Mouse (Mus musculus) hindbrain, embryonic 13.5 days (tissue): ENCODE results near the gene Mrgpra2a. TPM values are rescaled to one million over a fixed set of nuclear protein-coding genes. Genes with fewer than 3 reads are reported as not detected.
"Not testable (repeated sequence)": the region's sequence is repeated elsewhere in the genome, so short reads cannot be mapped to it uniquely, and the experiment has no call there.

ENCODE experiments used
- ATAC-seq: fragments of 200-750 bp; cut with Nextera tagmentation; 2 replicates; pipeline ENCODE4 v1.8.0; 2017; ENCODE audit warnings: moderate TSS enrichment; ENCODE audit not compliant: low FRiP score
- H3K27ac ChIP-seq: fragments of 300-500 bp; sonication (generic); 2 replicates; pipeline ENCODE4 v1.5.1; 2015; ENCODE audit warnings: inconsistent platforms, mild to moderate bottlenecking, moderate library complexity
- H3K27me3 ChIP-seq: fragments of 300-500 bp; sonication (generic); 2 replicates; pipeline ENCODE4 v1.6.1; 2015; ENCODE audit warnings: mild to moderate bottlenecking, inconsistent platforms
- H3K36me3 ChIP-seq: fragments of 300-500 bp; sonication (generic); 2 replicates; pipeline ENCODE4 v1.6.1; 2015; ENCODE audit warnings: mild to moderate bottlenecking, inconsistent platforms
- H3K4me1 ChIP-seq: fragments of 300-500 bp; sonication (generic); replicated peaks from 2 replicates; pipeline ENCODE4 v1.6.1; 2015; ENCODE audit warnings: inconsistent platforms
- H3K4me2 ChIP-seq: fragments of 300-500 bp; sonication (generic); 2 replicates; pipeline ENCODE4 v1.6.1; 2015; ENCODE audit warnings: inconsistent platforms, mild to moderate bottlenecking, moderate library complexity
- H3K4me3 ChIP-seq: fragments of 300-500 bp; sonication (generic); 2 replicates; pipeline ENCODE4 v1.5.1; 2015; ENCODE audit warnings: mild to moderate bottlenecking, inconsistent platforms
- H3K9ac ChIP-seq: fragments of 300-500 bp; sonication (generic); 2 replicates; pipeline ENCODE4 v1.6.1; 2015; ENCODE audit warnings: mild to moderate bottlenecking, inconsistent platforms
- H3K9me3 ChIP-seq: fragments of 300-500 bp; sonication (generic); 2 replicates; pipeline ENCODE4 v1.6.1; 2016; ENCODE audit warnings: inconsistent platforms
- WGBS: fragments of 180-500 bp; shearing (Covaris S2); methylation state at CpG from one replicate; pipeline ENCODE4 v1.1.7; 2015; 5-methylcytosine and 5-hydroxymethylcytosine counted together
- polyA plus RNA-seq: library from polyadenylated mRNA; unstranded; fragments of >200 nt; fragmentation: Nextera tagmentation; extraction: Ambion mirVana; gene quantifications from 2 replicates; pipeline ENCODE4 v1.2.1, GENCODE M21; 2015

Mrgpra2a gene
- polyA plus RNA-seq: not detected in 2 replicates

GRCm38 (mm10) chr7:47452015-47452414, at the start of gene Mrgpra2a:
Gene Mrgpra2a (minus strand): TSS chr7:47452139.
- not testable (repeated sequence) for ATAC-seq, H3K4me2 ChIP-seq, H3K9ac ChIP-seq, H3K27me3 ChIP-seq, H3K9me3 ChIP-seq, H3K4me3 ChIP-seq, H3K4me1 ChIP-seq, H3K36me3 ChIP-seq, H3K27ac ChIP-seq
- WGBS: no CpG with 5 or more reads among the region's 1 CpGs

- H3K27ac ChIP-seq, H3K27me3 ChIP-seq, H3K9ac ChIP-seq, H3K4me2 ChIP-seq, H3K36me3 ChIP-seq, H3K4me1 ChIP-seq, H3K4me3 ChIP-seq, ATAC-seq: not testable (repeated sequence)
- peaks cover 11% of the 10 kb centered on the region for H3K9me3 ChIP-seq
Observed at GRCm38 (mm10) chr7:47491266-47491665, 39.3 kb upstream of the Mrgpra2a start.

- H3K9ac ChIP-seq, H3K9me3 ChIP-seq, H3K27ac ChIP-seq, H3K4me2 ChIP-seq, H3K4me1 ChIP-seq, ATAC-seq, H3K36me3 ChIP-seq, H3K4me3 ChIP-seq, H3K27me3 ChIP-seq: not testable (repeated sequence)
- no CpG with 5 or more reads among the region's 1 CpGs for WGBS
Observed at GRCm38 (mm10) chr7:47489438-47489837, 37.5 kb upstream of the Mrgpra2a start.

GRCm38 (mm10) chr7:47483181-47483580, 31.2 kb upstream of the Mrgpra2a start:
- not testable (repeated sequence) for H3K4me3 ChIP-seq, H3K36me3 ChIP-seq, H3K4me1 ChIP-seq, H3K9me3 ChIP-seq, H3K27me3 ChIP-seq, ATAC-seq, H3K9ac ChIP-seq, H3K27ac ChIP-seq, H3K4me2 ChIP-seq

- H3K27ac ChIP-seq, ATAC-seq, H3K4me3 ChIP-seq, H3K4me1 ChIP-seq, H3K36me3 ChIP-seq, H3K9me3 ChIP-seq, H3K9ac ChIP-seq, H3K27me3 ChIP-seq, H3K4me2 ChIP-seq: not testable (repeated sequence)
- 29% methylated on average over 2 of the region's 3 CpGs for WGBS
Observed at GRCm38 (mm10) chr7:47473904-47474303, 22.0 kb upstream of the Mrgpra2a start.

GRCm38 (mm10) chr7:47465278-47465981, 13.5 kb upstream of the Mrgpra2a start:
- not testable (repeated sequence) for H3K9me3 ChIP-seq, H3K4me2 ChIP-seq, H3K27me3 ChIP-seq, H3K4me1 ChIP-seq, H3K36me3 ChIP-seq, H3K9ac ChIP-seq, H3K4me3 ChIP-seq, H3K27ac ChIP-seq, ATAC-seq

- not testable (repeated sequence) for H3K4me3 ChIP-seq, H3K9ac ChIP-seq, ATAC-seq, H3K4me2 ChIP-seq, H3K4me1 ChIP-seq, H3K9me3 ChIP-seq, H3K27ac ChIP-seq, H3K27me3 ChIP-seq, H3K36me3 ChIP-seq
Observed at GRCm38 (mm10) chr7:47445729-47446128, 6.2 kb downstream of the Mrgpra2a start.

- H3K36me3 ChIP-seq, H3K4me1 ChIP-seq, H3K27ac ChIP-seq, H3K4me3 ChIP-seq, H3K4me2 ChIP-seq, H3K9ac ChIP-seq, H3K9me3 ChIP-seq, ATAC-seq, H3K27me3 ChIP-seq: not testable (repeated sequence)
- 29% methylated on average over 2 of the region's 2 CpGs for WGBS
Observed at GRCm38 (mm10) chr7:47436463-47436862, 15.5 kb downstream of the Mrgpra2a start.

- H3K9ac ChIP-seq, H3K27me3 ChIP-seq, ATAC-seq, H3K27ac ChIP-seq, H3K4me1 ChIP-seq, H3K4me3 ChIP-seq, H3K4me2 ChIP-seq, H3K36me3 ChIP-seq, H3K9me3 ChIP-seq: not testable (repeated sequence)
Observed at GRCm38 (mm10) chr7:47427815-47428508, 24.0 kb downstream of the Mrgpra2a start.

- no peaks in the 10 kb centered on the region for H3K36me3 ChIP-seq
- peaks cover 18% of the 10 kb centered on the region for H3K9me3 ChIP-seq
- no peak overlapping the region for H3K4me2 ChIP-seq
- WGBS: 65% methylated on average over 2 of the region's 2 CpGs
- H3K27ac ChIP-seq: no peak overlapping the region
- H3K4me3 ChIP-seq: no peak overlapping the region
- H3K4me1 ChIP-seq: no peaks in the 10 kb centered on the region
- no peak overlapping the region for H3K9ac ChIP-seq
- ATAC-seq: no peak
- no peaks in the 10 kb centered on the region for H3K27me3 ChIP-seq
Observed at GRCm38 (mm10) chr7:47410602-47411001, 41.3 kb downstream of the Mrgpra2a start.

- no peaks in the 10 kb centered on the region for H3K4me1 ChIP-seq
Observed at GRCm38 (mm10) chr7:47409545-47409944, 42.4 kb downstream of the Mrgpra2a start.

GRCm38 (mm10) chr7:47401125-47401524, 50.8 kb downstream of the Mrgpra2a start:
- Histone ChIP-seq H3K4me2 (no peak overlapping the region), H3K9ac (no peak overlapping the region), H3K4me3 (no peak overlapping the region), H3K36me3 (no peaks in the 10 kb centered on the region), H3K27me3 (no peaks in the 10 kb centered on the region), H3K4me1 (no peaks in the 10 kb centered on the region), H3K9me3 (peaks cover 22% of the 10 kb centered on the region; the same call in 1 of the 2 replicates), H3K27ac (no peak overlapping the region)
- no peak for ATAC-seq

More at GRCm38 (mm10) chr7:47409545-47409944, 42.4 kb downstream of the Mrgpra2a start:
- Histone ChIP-seq H3K4me2 (no peak overlapping the region), H3K27me3 (no peaks in the 10 kb centered on the region), H3K27ac (no peak overlapping the region), H3K9ac (no peak overlapping the region), H3K9me3 (peaks cover 18% of the 10 kb centered on the region), H3K4me3 (no peak overlapping the region), H3K36me3 (no peaks in the 10 kb centered on the region)
- WGBS: 46% methylated on average over 1 of the region's 1 CpGs
- no peak for ATAC-seq
